Mouse (Mus musculus) lung, postnatal 14 days (tissue): ENCODE measurements around the gene Zbed4.

ENCODE experiments used
- DNase-seq: peaks from one replicate; pipeline ENCODE4 v3.0.0; 2021

Gene Zbed4

GRCm38 (mm10) chr15:88814411-88815047 is 63.1 kb downstream of the Zbed4 start:
- DNase-seq = no peak

GRCm38 (mm10) chr15:88815196-88815700 is 63.8 kb downstream of the Zbed4 start:
- no peak for DNase-seq

DNA sequence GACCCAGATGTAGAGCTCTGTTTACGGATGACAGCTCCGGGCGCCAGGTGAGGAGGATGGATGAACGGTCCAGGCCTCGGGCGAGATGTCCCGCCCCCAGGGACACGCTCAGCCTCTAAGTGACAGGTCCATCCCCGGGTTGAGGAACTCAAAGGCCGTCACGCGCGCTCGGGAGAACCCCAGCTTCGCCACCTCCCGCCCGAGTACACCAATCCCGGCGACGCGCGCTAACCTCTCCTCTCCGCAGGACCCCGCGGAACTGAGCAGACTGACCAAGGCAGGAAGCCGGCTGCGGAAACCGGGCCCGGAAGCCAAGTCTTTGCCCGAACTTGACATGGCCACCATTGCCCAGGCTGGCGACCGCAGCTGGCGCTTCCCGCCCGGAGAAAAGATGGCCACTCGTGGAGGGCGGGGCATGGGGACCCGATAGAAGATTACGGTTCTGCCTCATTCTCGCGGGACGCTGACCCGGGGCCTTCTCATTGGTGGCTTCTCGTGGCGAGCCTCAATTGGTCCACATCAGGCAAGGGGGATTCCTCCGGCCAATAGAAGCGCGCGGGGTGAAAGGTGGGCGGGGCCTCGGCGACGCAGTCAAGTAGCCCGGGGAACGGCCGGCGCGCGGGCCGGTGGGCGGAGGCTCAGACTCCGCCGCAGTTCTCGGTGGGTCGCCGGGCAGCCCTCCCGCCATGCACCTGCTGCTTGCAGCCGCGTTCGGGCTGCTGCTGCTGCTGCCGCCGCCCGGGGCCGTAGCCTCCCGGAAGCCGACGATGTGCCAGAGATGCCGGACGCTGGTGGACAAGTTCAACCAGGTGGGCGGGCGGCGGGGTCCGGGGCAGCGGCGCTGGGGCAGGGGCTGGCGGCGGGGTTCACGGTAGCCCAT is 67.8 kb downstream of the Zbed4 start, which contains the start of the genes Alg12 and Creld2:
Alg12 (minus strand) TSS at position 293 of the 880 bp plus-strand sequence.
Creld2 (plus strand) TSS at position 621 of the 880 bp plus-strand sequence.
- DNase-seq = peak; percentile 99

DNA sequence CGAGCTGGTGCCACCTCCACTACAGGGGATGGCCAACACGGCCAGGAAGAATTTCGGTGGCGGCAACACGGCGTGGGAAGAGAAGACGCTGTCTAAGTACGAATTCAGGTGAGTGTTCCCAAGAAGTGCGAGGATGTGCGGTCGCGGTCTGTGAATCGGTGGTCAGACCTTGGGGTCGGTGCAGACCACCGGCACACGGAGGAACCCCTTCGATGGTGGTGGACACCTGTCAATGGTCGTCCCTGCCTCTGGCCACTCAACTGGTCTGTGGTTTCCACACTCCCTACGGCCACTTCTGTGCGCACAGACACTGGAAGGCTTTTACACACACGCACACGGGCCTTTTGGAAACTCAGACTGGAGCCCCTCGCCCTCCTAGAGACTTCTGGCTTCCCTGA is 68.4 kb downstream of the Zbed4 start:
- DNase-seq = no peak

- no peak for DNase-seq
Measured at GRCm38 (mm10) chr15:88821403-88821802, 69.9 kb downstream of the Zbed4 start.

DNA sequence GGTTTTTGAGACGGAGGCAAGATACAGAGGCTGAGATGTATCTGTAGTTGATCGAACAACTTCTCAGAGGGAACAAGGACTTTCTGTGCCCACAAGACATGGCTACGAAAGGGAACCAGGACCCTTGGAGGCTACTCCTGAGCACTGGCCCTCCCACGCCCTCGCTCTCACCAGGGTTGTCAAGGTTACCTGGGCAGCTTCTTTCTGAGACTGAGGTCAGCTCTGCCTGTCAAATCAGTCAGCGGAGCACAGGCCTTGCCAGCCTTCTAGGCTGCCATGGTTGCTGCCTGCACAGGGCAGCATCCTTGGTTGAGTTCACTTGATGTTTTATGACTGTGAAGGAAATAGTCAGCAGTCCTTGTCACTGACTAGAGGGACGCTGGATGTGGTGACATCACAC is 71.1 kb downstream of the Zbed4 start:
- DNase-seq = no peak

GRCm38 (mm10) chr15:88823376-88823775 is 71.9 kb downstream of the Zbed4 start:
- DNase-seq = no peak

DNA sequence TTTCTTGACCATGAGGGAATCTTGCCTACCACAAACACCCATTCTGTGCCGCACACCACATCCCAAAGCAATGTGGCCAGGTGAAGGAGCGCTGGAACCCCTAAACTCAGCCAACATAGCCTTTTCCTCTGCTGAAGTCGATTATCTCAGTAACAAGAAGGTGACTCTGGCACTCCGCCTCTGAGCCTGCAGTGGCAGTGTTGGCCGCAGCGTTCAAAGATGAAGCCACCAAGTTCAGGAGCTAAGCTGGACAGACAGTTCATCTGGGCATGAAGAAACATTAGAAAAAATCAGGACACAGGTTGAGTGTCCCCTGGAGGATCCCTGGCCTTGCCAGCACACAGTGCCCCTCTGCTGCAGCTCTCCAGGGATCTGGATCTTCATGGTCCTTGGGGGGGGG is 76.0 kb downstream of the Zbed4 start:
- no peak for DNase-seq

- peak; percentile 78 for DNase-seq
Measured at GRCm38 (mm10) chr15:88827991-88828799, 76.7 kb downstream of the Zbed4 start.

- DNase-seq = peak; percentile 96
Measured at GRCm38 (mm10) chr15:88828800-88829705, 77.6 kb downstream of the Zbed4 start.

DNA sequence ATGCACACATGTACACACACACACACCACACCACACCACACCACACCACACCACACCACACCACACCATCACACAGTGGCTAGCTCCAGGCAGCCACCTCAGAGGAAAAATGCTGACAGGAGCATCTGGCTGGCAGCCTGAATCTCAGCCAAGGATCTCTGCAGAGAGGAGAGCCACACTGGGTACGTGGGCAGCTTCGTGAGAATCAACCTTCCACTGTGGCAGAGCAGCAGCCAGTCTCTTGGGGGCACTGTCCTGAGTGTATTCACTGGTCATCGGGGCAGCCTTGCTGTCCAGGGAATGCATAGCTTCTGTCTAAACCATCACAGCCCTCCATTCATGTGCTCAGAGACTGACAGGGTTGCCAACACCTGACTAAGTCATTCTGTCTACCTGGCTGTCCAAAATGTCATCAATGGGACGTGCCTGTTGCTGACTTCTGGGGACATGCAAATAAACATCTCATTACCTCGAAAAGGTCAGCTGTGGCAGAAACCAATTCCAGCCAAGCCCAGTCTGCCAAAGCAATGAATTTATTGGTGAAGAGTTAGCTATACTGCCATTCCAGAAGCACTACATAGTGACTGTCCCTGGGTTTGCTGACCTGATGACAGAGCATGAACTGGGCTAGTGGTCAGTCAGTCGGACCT is 78.5 kb downstream of the Zbed4 start:
- DNase-seq = no peak

GRCm38 (mm10) chr15:88830696-88831095 is 79.2 kb downstream of the Zbed4 start:
- no peak for DNase-seq

DNA sequence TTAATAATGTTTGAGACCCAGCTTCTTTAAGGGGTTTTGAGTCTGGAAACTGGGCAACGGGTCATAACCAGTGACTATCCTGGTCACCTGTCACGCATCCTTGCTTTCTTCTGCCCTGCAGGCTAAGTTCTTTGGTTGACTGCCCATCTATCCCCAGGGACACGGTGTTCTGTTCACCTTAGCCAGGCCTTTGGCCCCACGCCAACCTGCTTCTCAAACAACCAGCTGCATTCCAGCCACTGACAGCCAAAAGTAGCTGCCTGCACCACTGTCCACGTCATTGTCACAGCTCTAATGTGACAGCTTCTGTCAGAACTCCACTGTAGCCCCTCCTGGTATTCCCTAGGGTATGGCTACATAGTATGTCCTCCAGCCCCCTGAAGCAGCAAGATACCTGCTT is 80.0 kb downstream of the Zbed4 start:
- peak; percentile 78 for DNase-seq

- DNase-seq = no peak
Measured at GRCm38 (mm10) chr15:88832536-88832935, 81.1 kb downstream of the Zbed4 start.
